Mouse (Mus musculus) kidney, adult 8-10 months (tissue): ENCODE measurements around the gene Gdf3.
A peak's percentile ranks its signal among the peaks of the same experiment; 100 is the strongest.
"Not testable (repeated sequence)": the region's sequence is repeated elsewhere in the genome, so short reads cannot be mapped to it uniquely, and the experiment has no call there.

Experiments
- DNase-seq, 2 experiments: peaks; one replicate each; pipeline ENCODE4 v3.0.0; 2022

Gene Gdf3

GRCm38 (mm10) chr6:122609771-122610170 is at the start of gene Gdf3:
TSS of gene Gdf3 (minus strand) at chr6:122610087.
- no peak for DNase-seq

GRCm38 (mm10) chr6:122659567-122659966 is 49.7 kb upstream of the Gdf3 start:
- no peak for DNase-seq

GRCm38 (mm10) chr6:122657630-122658029 is 47.7 kb upstream of the Gdf3 start:
- no peak for DNase-seq

GRCm38 (mm10) chr6:122654301-122654700 is 44.4 kb upstream of the Gdf3 start:
- DNase-seq, result no peak

- no peak for DNase-seq
Observed at GRCm38 (mm10) chr6:122650398-122650980, 40.6 kb upstream of the Gdf3 start.

GRCm38 (mm10) chr6:122649903-122650302 is 40.0 kb upstream of the Gdf3 start:
- DNase-seq, result no peak

- DNase-seq, result not testable (repeated sequence)
Observed at GRCm38 (mm10) chr6:122644196-122644595, 34.3 kb upstream of the Gdf3 start.

GRCm38 (mm10) chr6:122637566-122637965 is 27.7 kb upstream of the Gdf3 start:
- peak in 1 of 2 experiments; percentile 57 for DNase-seq

- peak; percentile 35 to 79 for DNase-seq
Observed at GRCm38 (mm10) chr6:122636666-122637065, 26.8 kb upstream of the Gdf3 start.

GRCm38 (mm10) chr6:122635315-122635714 is 25.4 kb upstream of the Gdf3 start:
- DNase-seq, result no peak

GRCm38 (mm10) chr6:122633411-122633810 is 23.5 kb upstream of the Gdf3 start:
- peak in 1 of 2 experiments; percentile 40 for DNase-seq

- DNase-seq, result no peak
Observed at GRCm38 (mm10) chr6:122627469-122628108, 17.7 kb upstream of the Gdf3 start.

- no peak for DNase-seq
Observed at GRCm38 (mm10) chr6:122626110-122626509, 16.2 kb upstream of the Gdf3 start, which contains the start of gene Dppa3. TSS of gene Dppa3 (plus strand) at chr6:122626410.

GRCm38 (mm10) chr6:122625156-122625555 is 15.3 kb upstream of the Gdf3 start:
- peak; percentile 90 for DNase-seq

GRCm38 (mm10) chr6:122624480-122624879 is 14.6 kb upstream of the Gdf3 start:
- no peak for DNase-seq

GRCm38 (mm10) chr6:122621066-122621465 is 11.2 kb upstream of the Gdf3 start:
- DNase-seq, result no peak

- no peak for DNase-seq
Observed at GRCm38 (mm10) chr6:122616022-122616421, 6.1 kb upstream of the Gdf3 start.

- DNase-seq, result peak in 1 of 2 experiments; percentile 33
Observed at GRCm38 (mm10) chr6:122614047-122614446, 4.2 kb upstream of the Gdf3 start.

GRCm38 (mm10) chr6:122612426-122612825 is 2.5 kb upstream of the Gdf3 start:
- DNase-seq, result no peak

- no peak for DNase-seq
Observed at GRCm38 (mm10) chr6:122609377-122609728, 534 bp downstream of the Gdf3 start.

- no peak for DNase-seq
Observed at GRCm38 (mm10) chr6:122608434-122609376, 1.2 kb downstream of the Gdf3 start.

GRCm38 (mm10) chr6:122607700-122608099 is 2.2 kb downstream of the Gdf3 start:
- DNase-seq, result no peak

GRCm38 (mm10) chr6:122606661-122607060 is 3.2 kb downstream of the Gdf3 start:
- DNase-seq, result no peak

GRCm38 (mm10) chr6:122605483-122605882 is 4.4 kb downstream of the Gdf3 start:
- DNase-seq, result no peak
